Mouse (Mus musculus) small intestine, adult 2 months (tissue): ENCODE data around the gene Cd93. TPM values are rescaled to one million over a fixed set of nuclear protein-coding genes. Genes with fewer than 3 reads are reported as not detected.

ENCODE experiments used
- H3K27ac ChIP-seq: fragments of 200-500 bp; 2 replicates; pipeline ENCODE4 v1.5.1; 2012; ENCODE audit warnings: low read depth, low read length, control low read depth, inconsistent platforms; ENCODE audit not compliant: insufficient read depth
- H3K27me3 ChIP-seq: fragments of 200-500 bp; 2 replicates; pipeline ENCODE4 v1.6.1; 2012; ENCODE audit warnings: mild to moderate bottlenecking, moderate library complexity, low read length, inconsistent platforms; ENCODE audit not compliant: control insufficient read depth, insufficient read depth
- H3K36me3 ChIP-seq: fragments of 200-500 bp; 2 replicates; pipeline ENCODE4 v1.6.1; 2012; ENCODE audit warnings: mild to moderate bottlenecking, low read length, control low read depth, inconsistent platforms; ENCODE audit not compliant: control insufficient read depth, insufficient read depth
- H3K4me1 ChIP-seq: fragments of 200-500 bp; 2 replicates; pipeline ENCODE4 v1.6.1; 2012; ENCODE audit warnings: low read length, inconsistent platforms, mixed read lengths; ENCODE audit not compliant: control insufficient read depth, insufficient read depth, insufficient read length
- H3K4me3 ChIP-seq: fragments of 200-500 bp; 2 replicates; pipeline ENCODE4 v1.5.1; 2012; ENCODE audit warnings: low read depth, mild to moderate bottlenecking, control low read depth, inconsistent platforms, low read length, moderate library complexity
- CTCF ChIP-seq: fragments of 200-500 bp; IDR thresholded peaks from 2 replicates; pipeline ENCODE4 v1.5.1; 2012; ENCODE audit warnings: low read depth, mild to moderate bottlenecking, control low read depth, inconsistent platforms, low read length, moderate library complexity, mixed read lengths; ENCODE audit not compliant: insufficient replicate concordance, insufficient read length; ENCODE audit errors: extremely low read depth
- POLR2A ChIP-seq: fragments of 200-500 bp; IDR thresholded peaks from 2 replicates; pipeline ENCODE4 v1.6.1; 2012; ENCODE audit warnings: low read depth, mild to moderate bottlenecking, control low read depth, inconsistent platforms, low read length, moderate library complexity
- WGBS: fragments of 180-500 bp; shearing (Covaris S2); methylation state at CpG from one replicate; pipeline ENCODE4 v1.1.7; 2018; 5-methylcytosine and 5-hydroxymethylcytosine counted together
- polyA plus RNA-seq: library from polyadenylated mRNA; depleted of rRNA; stranded (reverse); fragments of >200 nt; gene quantifications from 2 replicates; pipeline ENCODE4 v1.2.3, GENCODE M21; 2012

Cd93 gene
- polyA plus RNA-seq, 1 experiment: 2.5 TPM

- Histone ChIP-seq H3K4me3 (no peak overlapping the region), H3K4me1 (no peaks in the 10 kb centered on the region), H3K36me3 (no peaks in the 10 kb centered on the region), H3K27me3 (no peaks in the 10 kb centered on the region), H3K27ac (no peak overlapping the region)
- WGBS: 50% methylated on average over 3 of the region's 3 CpGs
- TF ChIP-seq CTCF (no peak), POLR2A (no peak)
Observed at GRCm38 (mm10) chr2:148428523-148428922, 14.8 kb downstream of the Cd93 start.

- TF ChIP-seq POLR2A (no peak), CTCF (no peak)
- Histone ChIP-seq H3K36me3 (no peaks in the 10 kb centered on the region), H3K27me3 (no peaks in the 10 kb centered on the region), H3K27ac (no peak overlapping the region), H3K4me1 (no peaks in the 10 kb centered on the region), H3K4me3 (no peak overlapping the region)
- 58% methylated on average over 3 of the region's 3 CpGs for WGBS
Observed at GRCm38 (mm10) chr2:148427553-148427952, 15.8 kb downstream of the Cd93 start.

GRCm38 (mm10) chr2:148425709-148426382 lies 17.5 kb downstream of the Cd93 start:
- TF ChIP-seq POLR2A (no peak), CTCF (no peak)
- Histone ChIP-seq H3K4me1 (no peaks in the 10 kb centered on the region), H3K27me3 (no peaks in the 10 kb centered on the region), H3K4me3 (no peak overlapping the region), H3K36me3 (no peaks in the 10 kb centered on the region), H3K27ac (no peak overlapping the region)
- WGBS: 71% methylated on average over 5 of the region's 5 CpGs

GRCm38 (mm10) chr2:148421706-148422105 lies 21.7 kb downstream of the Cd93 start:
- Histone ChIP-seq H3K4me3 (no peak overlapping the region), H3K4me1 (no peaks in the 10 kb centered on the region), H3K27ac (peak overlapping the region; percentile 56; the same call in 1 of the 2 replicates), H3K36me3 (no peaks in the 10 kb centered on the region), H3K27me3 (no peaks in the 10 kb centered on the region)
- 52% methylated on average over 1 of the region's 1 CpGs for WGBS
- TF ChIP-seq POLR2A (no peak), CTCF (no peak)

- 19% methylated on average over 1 of the region's 1 CpGs for WGBS
- Histone ChIP-seq H3K27me3 (no peaks in the 10 kb centered on the region), H3K4me3 (no peak overlapping the region), H3K27ac (peak overlapping the region; percentile 56), H3K4me1 (no peaks in the 10 kb centered on the region), H3K36me3 (no peaks in the 10 kb centered on the region)
- no peak for TF ChIP-seq CTCF
- TF ChIP-seq POLR2A: no peak
Observed at GRCm38 (mm10) chr2:148421112-148421511, 22.3 kb downstream of the Cd93 start.

GRCm38 (mm10) chr2:148419776-148420175 lies 23.6 kb downstream of the Cd93 start:
- Histone ChIP-seq H3K4me3 (no peak overlapping the region), H3K4me1 (no peaks in the 10 kb centered on the region), H3K27ac (no peak overlapping the region), H3K27me3 (no peaks in the 10 kb centered on the region), H3K36me3 (no peaks in the 10 kb centered on the region)
- TF ChIP-seq CTCF: no peak
- no peak for TF ChIP-seq POLR2A
- 67% methylated on average over 2 of the region's 2 CpGs for WGBS

- Histone ChIP-seq H3K36me3 (no peaks in the 10 kb centered on the region), H3K4me3 (no peak overlapping the region), H3K4me1 (no peaks in the 10 kb centered on the region), H3K27me3 (no peaks in the 10 kb centered on the region), H3K27ac (no peak overlapping the region)
- 65% methylated on average over 3 of the region's 3 CpGs for WGBS
- TF ChIP-seq CTCF (no peak), POLR2A (no peak)
Observed at GRCm38 (mm10) chr2:148419151-148419550, 24.2 kb downstream of the Cd93 start.
